Mouse (Mus musculus) MEL (cell line): ENCODE data around the gene Nkiras1.

Source experiments
- CHD1 ChIP-seq: IDR thresholded peaks from 2 replicates; pipeline ENCODE4 v1.6.1; 2012; ENCODE audit warnings: low read depth, mild to moderate bottlenecking, inconsistent platforms, low read length, improper control_type of control experiment
- CTCF ChIP-seq, 3 experiments: IDR thresholded peaks in 2 of 3; conservative IDR thresholded peaks in 1 of 3; 2 replicates each; pipeline ENCODE4 v1.5.1; 2011 to 2012; ENCODE audit warnings: low read length in 3 of 3, low read depth in 2 of 3, mild to moderate bottlenecking in 2 of 3, improper control_type of control experiment in 1 of 3, inconsistent platforms in 1 of 3, mixed read lengths in 1 of 3, moderate library complexity in 1 of 3; ENCODE audit not compliant: control insufficient read depth in 1 of 3, insufficient read depth in 1 of 3, poor library complexity in 1 of 3, severe bottlenecking in 1 of 3
- KAT2A ChIP-seq: conservative IDR thresholded peaks from 2 replicates; pipeline ENCODE4 v1.6.1; 2012; ENCODE audit warnings: low read depth, low read length, improper control_type of control experiment, inconsistent platforms
- MAFK ChIP-seq: IDR thresholded peaks from 2 replicates; pipeline ENCODE4 v1.6.1; 2011; ENCODE audit warnings: low read depth, mild to moderate bottlenecking, low read length, improper control_type of control experiment, borderline replicate concordance
- MAX ChIP-seq: IDR thresholded peaks from 2 replicates; pipeline ENCODE4 v1.6.1; 2011; ENCODE audit warnings: low read length, improper control_type of control experiment
- POLR2A ChIP-seq, 2 experiments: IDR thresholded peaks; 2 replicates each; pipeline ENCODE4 v1.6.1; 2011 to 2012; ENCODE audit warnings: low read length in 2 of 2, mild to moderate bottlenecking in 2 of 2, control low read depth in 1 of 2, improper control_type of control experiment in 1 of 2, low read depth in 1 of 2, moderate library complexity in 1 of 2; ENCODE audit not compliant: control insufficient read depth in 1 of 2, insufficient read depth in 1 of 2, poor library complexity in 1 of 2
- POLR2AphosphoS2 ChIP-seq: IDR thresholded peaks from 2 replicates; pipeline ENCODE4 v1.6.1; 2011; ENCODE audit warnings: low read length, improper control_type of control experiment
- TCF12 ChIP-seq: IDR thresholded peaks from 2 replicates; pipeline ENCODE4 v1.6.1; 2014; ENCODE audit warnings: low read depth, mild to moderate bottlenecking, inconsistent platforms, low read length, improper control_type of control experiment, moderate library complexity

DNA sequence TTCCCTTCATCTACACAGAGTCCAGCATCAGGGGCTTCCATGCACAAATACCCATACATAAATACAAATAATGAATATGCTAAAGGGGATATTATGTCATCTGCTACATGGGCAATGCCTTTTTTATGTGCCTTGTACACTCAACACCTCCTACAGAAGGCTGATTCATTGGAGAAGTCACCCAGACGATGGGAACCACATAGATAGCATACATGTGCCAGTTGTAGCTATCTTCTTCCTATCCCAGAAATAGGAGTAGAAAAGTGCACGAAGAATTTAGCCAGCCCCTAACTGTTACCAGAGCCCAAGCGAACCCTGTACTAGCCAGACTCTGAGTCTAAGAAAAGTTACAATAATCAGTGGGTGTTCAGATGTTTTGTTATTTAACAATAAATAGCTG, 21.2 kb downstream of the Nkiras1 start:
- no peak for TF ChIP-seq CTCF (IDR thresholded peaks at IDR 0.05 in 2 of 3, conservative IDR thresholded peaks at IDR 0.05 in 1 of 3; ENCODE audit: control insufficient read depth in 1 of 3, insufficient read depth in 1 of 3, low read depth in 2 of 3, low read length in 3 of 3, poor library complexity in 1 of 3, severe bottlenecking in 1 of 3)
- TF ChIP-seq TCF12 = no peak
- TF ChIP-seq POLR2A (IDR thresholded peaks at IDR 0.05; ENCODE audit: control insufficient read depth in 1 of 2, insufficient read depth in 1 of 2, low read depth in 1 of 2, low read length in 2 of 2, poor library complexity in 1 of 2) = no peak
- no peak for TF ChIP-seq KAT2A
- TF ChIP-seq MAFK = no peak
- no peak for TF ChIP-seq MAX
- no peak for TF ChIP-seq POLR2AphosphoS2
- TF ChIP-seq CHD1 = no peak
